Mouse (Mus musculus): ENCODE measurements around the gene 4930558K02Rik. TPM values are rescaled to one million over a fixed set of nuclear protein-coding genes. Genes with fewer than 3 reads are reported as not detected.

The 4930558K02Rik gene
- not detected for total RNA-seq (2023)

GRCm38 (mm10) chr1:161979536-161979935, at the start of gene 4930558K02Rik:
Gene 4930558K02Rik (minus strand): TSS chr1:161979636.

DNA sequence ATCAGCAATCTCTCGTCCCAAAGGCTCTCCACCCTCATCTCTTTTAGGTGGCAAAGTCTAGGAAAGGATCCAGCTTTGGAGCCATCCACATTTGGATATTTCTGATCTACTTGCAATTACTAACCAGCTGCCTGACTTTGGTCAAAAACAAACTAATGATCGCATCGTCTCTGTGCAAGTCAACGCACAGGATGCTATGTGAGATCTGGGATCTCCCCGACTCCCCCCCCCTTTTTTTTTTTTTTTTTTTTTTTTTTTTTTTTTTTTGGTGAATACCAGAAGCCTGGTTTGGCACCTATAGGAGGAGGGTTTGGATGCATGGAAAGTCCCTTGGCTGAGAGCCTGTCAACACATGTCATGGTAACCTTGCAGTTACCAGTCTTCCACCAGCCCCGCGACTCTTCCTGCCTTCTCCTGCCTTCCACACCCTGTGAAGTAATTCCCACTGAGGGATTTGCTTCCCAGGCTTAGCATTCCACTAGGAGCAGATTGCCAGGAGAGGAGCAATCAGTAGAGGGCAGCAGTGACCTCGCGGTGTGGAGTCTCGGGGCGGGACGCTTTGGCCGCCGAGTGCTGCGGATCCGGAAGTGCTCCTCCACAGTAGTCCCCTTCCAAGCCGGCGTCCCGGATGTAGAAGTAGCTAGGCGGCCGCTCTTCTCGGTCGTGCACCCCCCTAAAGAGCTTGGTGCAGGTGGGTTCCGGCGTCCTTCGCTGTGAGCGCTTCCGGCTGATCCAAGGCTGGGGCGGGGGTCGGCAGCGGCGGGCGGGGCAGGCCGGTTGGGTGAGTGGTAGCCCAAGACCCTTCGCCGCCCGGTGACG, 10.6 kb downstream of the 4930558K02Rik start, which contains the start of gene Pigc:
Gene Pigc, plus strand, starts transcription at position 598 of the 819 bp plus-strand sequence.

Other genes with a start within 250 kb of the 4930558K02Rik start
- gene Fasl, start 191.1 kb downstream of the 4930558K02Rik start, total RNA-seq (2023) = not detected
- gene Suco, start 103.0 kb downstream of the 4930558K02Rik start, total RNA-seq (2023) = 10 to 100 TPM; 49.7 to 73.7 TPM
- 10 to 100 TPM; 10.8 to 12.7 TPM for gene Pigc, start 10.4 kb downstream of the 4930558K02Rik start, total RNA-seq (2023)

Data from neutrophil, adult 83 days (primary cell).